Comparison of ENCODE assay signal across 8 mouse cellular contexts in the genomic region with DNA sequence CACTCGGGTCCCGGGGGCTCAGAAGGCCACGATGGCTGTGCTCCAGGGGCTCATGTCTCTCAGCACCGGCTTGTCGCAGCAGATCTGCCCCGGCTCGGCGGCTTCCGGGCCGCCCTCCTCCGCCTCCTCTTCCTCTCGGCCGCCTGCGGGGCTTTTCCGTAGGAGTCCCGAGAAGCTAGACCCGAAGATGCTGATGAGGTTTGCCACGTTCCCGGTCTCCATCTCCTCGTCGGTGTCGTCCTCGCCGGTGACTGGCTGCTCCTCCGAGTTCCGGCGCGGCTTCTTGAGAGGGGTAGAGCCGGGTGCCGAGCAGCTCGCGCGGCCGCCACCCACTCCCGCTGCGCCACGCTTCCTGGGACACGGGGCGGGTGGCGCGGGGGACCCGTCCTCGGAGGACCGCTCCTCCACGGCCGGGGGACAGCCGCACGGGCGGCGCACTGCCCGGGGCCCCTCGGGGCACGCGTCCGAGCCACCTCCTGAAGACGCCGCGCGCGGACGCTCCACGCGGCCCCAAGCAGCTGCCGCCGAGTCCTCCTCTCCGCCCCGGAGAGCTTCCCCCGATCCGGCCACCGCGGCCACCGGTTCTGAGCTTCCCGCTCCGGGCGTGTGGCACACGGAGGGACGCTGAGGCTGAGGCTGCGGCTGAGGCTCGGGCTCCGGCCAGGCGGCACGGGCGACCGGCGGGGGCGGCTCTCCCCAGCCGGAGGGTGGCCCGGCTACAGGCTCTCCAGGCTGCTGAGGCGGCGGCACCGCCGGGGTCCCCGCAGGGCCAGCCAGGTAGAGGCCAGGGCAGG. TPM values are rescaled to one million over a fixed set of nuclear protein-coding genes. Genes with fewer than 3 reads are reported as not detected.
DNase-seq lines count a peak whose midpoint lies in the region; ATAC-seq lines count a peak whose summit lies in the region.

No protein-coding gene starts in this region.

- H3K27me3 ChIP-seq in embryonic facial prominence, embryonic 12.5 days: no peaks in the 10 kb centered on the region
- no peaks in the 10 kb centered on the region for H3K27me3 ChIP-seq in heart, embryonic 14.5 days (ENCODE audit: control insufficient read depth, insufficient read depth, low read length)
- H3K27me3 ChIP-seq in lung, embryonic 15.5 days: no peaks in the 10 kb centered on the region

- peak; percentile 57 for ATAC-seq in embryonic facial prominence, embryonic 12.5 days (ENCODE audit: insufficient number of reproducible peaks, insufficient read depth, low FRiP score, low TSS enrichment)
- peak; percentile 64 for ATAC-seq in heart, embryonic 14.5 days (ENCODE audit: insufficient number of reproducible peaks, insufficient read depth, low FRiP score, low read depth)
- peak; percentile 46 for ATAC-seq in lung, embryonic 15.5 days (ENCODE audit: borderline replicate concordance, extremely low read depth, low FRiP score, low TSS enrichment)

- peak overlapping the region; percentile 86 for H3K27ac ChIP-seq in embryonic facial prominence, embryonic 12.5 days
- H3K27ac ChIP-seq in heart, embryonic 14.5 days (replicated peaks in 1 of 2; ENCODE audit: control insufficient read depth in 1 of 2, insufficient read depth in 1 of 2, low read depth in 2 of 2, low read length in 2 of 2): peak overlapping the region; percentile 80 to 85
- H3K27ac ChIP-seq in lung, embryonic 15.5 days: peak overlapping the region; percentile 84

- no peaks in the 10 kb centered on the region for H3K9me3 ChIP-seq in embryonic facial prominence, embryonic 12.5 days
- no peaks in the 10 kb centered on the region for H3K9me3 ChIP-seq in heart, embryonic 14.5 days (ENCODE audit: control insufficient read depth, low read length)
- no peaks in the 10 kb centered on the region for H3K9me3 ChIP-seq in lung, embryonic 15.5 days

- H3K36me3 ChIP-seq in embryonic facial prominence, embryonic 12.5 days: no peaks in the 10 kb centered on the region
- no peaks in the 10 kb centered on the region for H3K36me3 ChIP-seq in heart, embryonic 14.5 days (ENCODE audit: control insufficient read depth, insufficient read depth, low read length)
- no peaks in the 10 kb centered on the region for H3K36me3 ChIP-seq in lung, embryonic 15.5 days

- WGBS in embryonic facial prominence, embryonic 12.5 days: under 1% methylated on average over 88 of the region's 93 CpGs
- 0% methylated on average over 85 of the region's 93 CpGs for WGBS in heart, embryonic 14.5 days
- under 1% methylated on average over 93 of the region's 93 CpGs for WGBS in lung, embryonic 15.5 days

- peaks cover 12% of the 10 kb centered on the region; the same call in 1 of the 2 replicates for H3K4me1 ChIP-seq in embryonic facial prominence, embryonic 12.5 days
- peaks cover 9 to 36% of the 10 kb centered on the region in 2 experiments for H3K4me1 ChIP-seq in heart, embryonic 14.5 days (ENCODE audit: control insufficient read depth in 2 of 2, insufficient read depth in 2 of 2, low read length in 2 of 2)
- peaks cover 35% of the 10 kb centered on the region for H3K4me1 ChIP-seq in lung, embryonic 15.5 days

- peak overlapping the region; percentile 100 for H3K9ac ChIP-seq in embryonic facial prominence, embryonic 12.5 days
- peak overlapping the region; percentile 99 for H3K9ac ChIP-seq in heart, embryonic 14.5 days (ENCODE audit: low read length)
- H3K9ac ChIP-seq in lung, embryonic 15.5 days: peak overlapping the region; percentile 99

- peak overlapping the region; percentile 84 for H3K4me2 ChIP-seq in embryonic facial prominence, embryonic 12.5 days (replicated peaks)
- H3K4me2 ChIP-seq in heart, embryonic 14.5 days (ENCODE audit: low read length): peak overlapping the region; percentile 57
- H3K4me2 ChIP-seq in lung, embryonic 15.5 days: peak overlapping the region; percentile 66

- DNase-seq in CD8-positive naive resting alpha-beta T cell, adult 2 months (ENCODE audit: low read depth in 2 of 2, low spot score in 2 of 2): peak; percentile 61 to 66
- peak; percentile 56 for DNase-seq in adrenal gland, adult 8-10 months
- DNase-seq in kidney, postnatal 10 days: peak; percentile 74
- peak; percentile 66 for DNase-seq in retina, postnatal 1 day
- peak; percentile 76 for DNase-seq in thymus, postnatal 25 days

- H3K4me3 ChIP-seq in embryonic facial prominence, embryonic 12.5 days: peak overlapping the region; percentile 98
- peak overlapping the region; percentile 91 to 96 for H3K4me3 ChIP-seq in heart, embryonic 14.5 days (ENCODE audit: control insufficient read depth in 1 of 2, insufficient read depth in 1 of 2, low read depth in 1 of 2, low read length in 2 of 2)
- H3K4me3 ChIP-seq in lung, embryonic 15.5 days: peak overlapping the region; percentile 96

RNA-seq across cellular contexts. Expression of a gene that starts 0.8 kb away (rescaled TPM):
- 10 to 100 TPM in 3 of 4 experiments, 1 to 10 TPM in 1; 7.8 to 11.9 (median 11.2) TPM for total RNA-seq in adrenal gland, adult 8-10 months (2022)
- polyA plus RNA-seq in embryonic facial prominence, embryonic 12.5 days (2016; fragmentation: Nextera tagmentation; extraction: Ambion mirVana): 17.3 and 19.9 TPM in 2 replicates
- polyA plus RNA-seq in heart, embryonic 14.5 days (2014; fragmentation: Nextera tagmentation; extraction: Ambion mirVana): 8.3 and 10.4 TPM in 2 replicates
- polyA plus RNA-seq in lung, embryonic 15.5 days (2015; fragmentation: Nextera tagmentation; extraction: Ambion mirVana): 7.0 and 8.7 TPM in 2 replicates

RNA-seq across cellular contexts. Expression of a gene that starts 47.9 kb away (rescaled TPM):
- total RNA-seq in adrenal gland, adult 8-10 months (2022): 10 to 100 TPM; 34.4 to 41.2 (median 40.1) TPM
- 4.6 and 6.2 TPM in 2 replicates for polyA plus RNA-seq in embryonic facial prominence, embryonic 12.5 days (2016; fragmentation: Nextera tagmentation; extraction: Ambion mirVana)
- polyA plus RNA-seq in heart, embryonic 14.5 days (2014; fragmentation: Nextera tagmentation; extraction: Ambion mirVana): 7.7 and 8.6 TPM in 2 replicates
- 12.1 and 12.3 TPM in 2 replicates for polyA plus RNA-seq in lung, embryonic 15.5 days (2015; fragmentation: Nextera tagmentation; extraction: Ambion mirVana)

RNA-seq across cellular contexts. Expression of a gene that starts 59.8 kb away (rescaled TPM):
- 10 to 100 TPM; 51.1 to 58.4 (median 54.2) TPM for total RNA-seq in adrenal gland, adult 8-10 months (2022)
- 109 and 113 TPM in 2 replicates for polyA plus RNA-seq in embryonic facial prominence, embryonic 12.5 days (2016; fragmentation: Nextera tagmentation; extraction: Ambion mirVana)
- polyA plus RNA-seq in heart, embryonic 14.5 days (2014; fragmentation: Nextera tagmentation; extraction: Ambion mirVana): 54.8 and 56.4 TPM in 2 replicates
- polyA plus RNA-seq in lung, embryonic 15.5 days (2015; fragmentation: Nextera tagmentation; extraction: Ambion mirVana): 81.5 and 87.2 TPM in 2 replicates

Comparison
In these comparisons a context has a peak if more than half of its experiments do, and no peak if none do; other contexts are left out.
1. Peak in every context shown above with its lines: DNase-seq, ATAC-seq, H3K4me3 ChIP-seq and H3K27ac ChIP-seq.